Mouse (Mus musculus) stomach, embryonic 16.5 days (tissue): ENCODE results near the gene Klhl1. TPM values are rescaled to one million over a fixed set of nuclear protein-coding genes. Genes with fewer than 3 reads are reported as not detected.

Experiments used
- ATAC-seq: fragments of 200-750 bp; cut with Nextera tagmentation; 2 replicates; pipeline ENCODE4 v1.8.0; 2017; ENCODE audit warnings: moderate number of reproducible peaks, moderate TSS enrichment; ENCODE audit not compliant: insufficient read depth, low FRiP score
- H3K27ac ChIP-seq: fragments of 300-500 bp; sonication (generic); 2 replicates; pipeline ENCODE4 v1.5.1; 2014; ENCODE audit warnings: low read length
- H3K27me3 ChIP-seq: fragments of 300-500 bp; sonication (generic); 2 replicates; pipeline ENCODE4 v1.6.1; 2014; ENCODE audit warnings: low read length, control low read depth, mixed read lengths; ENCODE audit not compliant: control insufficient read depth, insufficient read depth
- H3K36me3 ChIP-seq: fragments of 300-500 bp; sonication (generic); 2 replicates; pipeline ENCODE4 v1.6.1; 2014; ENCODE audit warnings: low read length; ENCODE audit not compliant: control insufficient read depth, insufficient read depth
- H3K4me1 ChIP-seq: fragments of 300-500 bp; sonication (generic); 2 replicates; pipeline ENCODE4 v1.6.1; 2014; ENCODE audit warnings: low read length, control low read depth, mixed read lengths; ENCODE audit not compliant: control insufficient read depth, insufficient read depth
- H3K4me2 ChIP-seq: fragments of 300-500 bp; sonication (generic); 2 replicates; pipeline ENCODE4 v1.6.1; 2014; ENCODE audit warnings: low read depth, low read length, mixed read lengths
- H3K4me3 ChIP-seq: fragments of 300-500 bp; sonication (generic); replicated peaks from 2 replicates; pipeline ENCODE4 v1.5.1; 2014; ENCODE audit warnings: mild to moderate bottlenecking, low read length
- H3K9ac ChIP-seq: fragments of 300-500 bp; sonication (generic); 2 replicates; pipeline ENCODE4 v1.6.1; 2014; ENCODE audit warnings: low read length
- H3K9me3 ChIP-seq: fragments of 300-500 bp; sonication (generic); replicated peaks from 2 replicates; pipeline ENCODE4 v1.6.1; 2016; ENCODE audit warnings: low read length, control low read depth; ENCODE audit not compliant: control insufficient read depth
- WGBS: fragments of 180-500 bp; shearing (Covaris S2); extraction: QIAGEN DNeasy Blood & Tissue Kit; methylation state at CpG from one replicate; pipeline ENCODE4 v1.1.7; 2014; 5-methylcytosine and 5-hydroxymethylcytosine counted together
- polyA plus RNA-seq: library from polyadenylated mRNA; unstranded; fragments of >200 nt; fragmentation: Nextera tagmentation; extraction: Ambion mirVana; gene quantifications from 2 replicates; pipeline ENCODE4 v1.2.1, GENCODE M21; 2015

Gene Klhl1
- polyA plus RNA-seq, 1 experiment from 2014 or later, result 0.44 TPM

GRCm38 (mm10) chr14:96081681-96082207 is 437.2 kb downstream of the Klhl1 start:
- Histone ChIP-seq H3K4me1 (no peaks in the 10 kb centered on the region; the same call in 1 of the 2 replicates), H3K27ac (no peak overlapping the region), H3K27me3 (no peaks in the 10 kb centered on the region), H3K4me2 (no peak overlapping the region), H3K9ac (no peak overlapping the region), H3K9me3 (no peaks in the 10 kb centered on the region), H3K36me3 (no peaks in the 10 kb centered on the region), H3K4me3 (no peak overlapping the region)
- no peak for ATAC-seq
- WGBS, result 21% methylated on average over 6 of the region's 6 CpGs

DNA sequence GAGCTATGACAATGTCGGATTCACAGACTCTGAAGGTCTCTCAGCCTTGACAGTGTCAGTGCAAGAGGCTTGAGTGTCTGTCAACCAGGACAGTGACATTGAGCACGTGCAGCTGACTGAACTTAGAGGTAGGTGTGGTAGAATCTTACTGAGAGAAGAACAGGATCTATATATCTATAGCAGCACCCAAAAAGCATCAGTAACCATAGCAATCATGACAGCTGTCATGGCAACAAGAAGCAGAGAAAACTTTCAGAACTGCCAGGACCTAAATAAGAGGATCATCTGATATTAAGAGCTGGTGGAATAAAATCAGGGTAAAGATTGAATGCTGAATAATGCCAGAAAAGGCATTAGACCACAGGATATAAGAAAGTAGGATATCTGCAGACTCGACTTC is 453.0 kb downstream of the Klhl1 start:
- Histone ChIP-seq H3K9me3 (no peaks in the 10 kb centered on the region), H3K4me1 (no peaks in the 10 kb centered on the region), H3K27me3 (no peaks in the 10 kb centered on the region), H3K4me3 (no peak overlapping the region), H3K9ac (no peak overlapping the region), H3K27ac (no peak overlapping the region), H3K36me3 (no peaks in the 10 kb centered on the region), H3K4me2 (no peak overlapping the region)
- ATAC-seq, result no peak
- WGBS, result 60% methylated on average over 3 of the region's 3 CpGs
